Mouse (Mus musculus) liver, postnatal 0 days (tissue): ENCODE results near the gene Oas1d. TPM values are rescaled to one million over a fixed set of nuclear protein-coding genes. Genes with fewer than 3 reads are reported as not detected.
"Not testable (repeated sequence)": the region's sequence is repeated elsewhere in the genome, so short reads cannot be mapped to it uniquely, and the experiment has no call there.

Source experiments
- ATAC-seq: fragments of 200-750 bp; cut with Nextera tagmentation; 2 replicates; pipeline ENCODE4 v1.8.0; 2017; ENCODE audit warnings: mild to moderate bottlenecking, moderate library complexity
- DNase-seq: peaks from one replicate; pipeline ENCODE4 v3.0.0-alpha.2; 2016
- H3K27ac ChIP-seq: fragments of 300-500 bp; sonication (generic); 2 replicates; pipeline ENCODE4 v1.5.1; 2014; ENCODE audit warnings: antibody characterized with exemption, moderate library complexity, mild to moderate bottlenecking, low read depth
- H3K27me3 ChIP-seq: fragments of 300-500 bp; sonication (generic); 2 replicates; pipeline ENCODE4 v1.6.1; 2014; ENCODE audit warnings: low read length, control low read depth, mixed read lengths; ENCODE audit not compliant: insufficient read depth
- H3K36me3 ChIP-seq: fragments of 300-500 bp; sonication (generic); replicated peaks from 2 replicates; pipeline ENCODE4 v1.6.1; 2014; ENCODE audit warnings: mild to moderate bottlenecking, control low read depth, low read length, moderate library complexity, mixed read lengths; ENCODE audit not compliant: insufficient read depth
- H3K4me1 ChIP-seq: fragments of 300-500 bp; sonication (generic); 2 replicates; pipeline ENCODE4 v1.6.1; 2014; ENCODE audit warnings: antibody characterized with exemption, mild to moderate bottlenecking, control low read depth; ENCODE audit not compliant: insufficient read depth
- H3K4me2 ChIP-seq: fragments of 300-500 bp; sonication (generic); 2 replicates; pipeline ENCODE4 v1.6.1; 2014; ENCODE audit warnings: low read depth, mild to moderate bottlenecking, low read length, moderate library complexity, mixed read lengths
- H3K4me3 ChIP-seq: fragments of 300-500 bp; sonication (generic); 2 replicates; pipeline ENCODE4 v1.5.1; 2014; ENCODE audit warnings: low read depth, low read length
- H3K9ac ChIP-seq: fragments of 300-500 bp; sonication (generic); replicated peaks from 2 replicates; pipeline ENCODE4 v1.6.1; 2014; ENCODE audit warnings: mild to moderate bottlenecking, moderate library complexity
- H3K9me3 ChIP-seq: fragments of 300-500 bp; sonication (generic); 2 replicates; pipeline ENCODE4 v1.6.1; 2016; ENCODE audit warnings: mild to moderate bottlenecking, control low read depth, low read length, mixed read lengths
- CTCF ChIP-seq: sonication (generic); IDR thresholded peaks from 2 replicates; pipeline ENCODE4 v1.5.1; 2016; ENCODE audit warnings: antibody characterized with exemption, low read depth
- EP300 ChIP-seq: IDR thresholded peaks from 2 replicates; pipeline ENCODE4 v1.6.1; 2016; ENCODE audit warnings: antibody characterized with exemption, low read depth, mild to moderate bottlenecking
- WGBS: fragments of 180-500 bp; shearing (Covaris S2); extraction: QIAGEN DNeasy Blood & Tissue Kit; methylation state at CpG from one replicate; pipeline ENCODE4 v1.1.7; 2014; ENCODE audit not compliant: insufficient replicate concordance; 5-methylcytosine and 5-hydroxymethylcytosine counted together
- polyA plus RNA-seq: library from polyadenylated mRNA; unstranded; fragments of >200 nt; fragmentation: Nextera tagmentation; extraction: Ambion mirVana; gene quantifications from 2 replicates; pipeline ENCODE4 v1.2.1, GENCODE M21; 2015

The Oas1d gene
- polyA plus RNA-seq, 1 experiment from 2014 or later, result not detected

DNA sequence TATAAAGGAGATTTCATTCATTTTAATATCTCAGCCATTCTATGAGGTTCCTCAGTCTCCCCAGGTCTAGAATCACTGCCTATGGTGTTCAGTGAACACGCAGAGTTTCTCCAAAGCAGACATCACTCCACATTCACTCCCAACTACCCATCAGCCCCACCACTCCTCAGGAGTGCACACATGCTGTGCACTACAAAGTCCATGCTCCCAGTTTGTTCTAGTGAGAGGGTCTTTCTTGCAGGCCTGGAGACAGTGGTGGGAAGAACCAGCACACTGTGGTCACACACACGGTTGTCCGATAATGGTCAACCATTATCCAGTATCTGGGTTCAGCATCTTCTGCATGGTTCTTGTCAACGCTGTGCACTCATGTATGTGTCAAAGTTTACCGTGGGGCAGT lies 12.3 kb upstream of the Oas1d start:
- H3K27me3 ChIP-seq, result no peaks in the 10 kb centered on the region
- 88% methylated on average over 5 of the region's 5 CpGs for WGBS
- no peaks in the 10 kb centered on the region for H3K9me3 ChIP-seq
- no peak overlapping the region for H3K27ac ChIP-seq
- no peak overlapping the region for H3K9ac ChIP-seq
- DNase-seq, result no peak
- no peak overlapping the region for H3K4me2 ChIP-seq
- no peak overlapping the region for H3K4me3 ChIP-seq
- no peaks in the 10 kb centered on the region for H3K4me1 ChIP-seq
- TF ChIP-seq CTCF (no peak), EP300 (no peak)
- no peaks in the 10 kb centered on the region for H3K36me3 ChIP-seq
- no peak for ATAC-seq

DNA sequence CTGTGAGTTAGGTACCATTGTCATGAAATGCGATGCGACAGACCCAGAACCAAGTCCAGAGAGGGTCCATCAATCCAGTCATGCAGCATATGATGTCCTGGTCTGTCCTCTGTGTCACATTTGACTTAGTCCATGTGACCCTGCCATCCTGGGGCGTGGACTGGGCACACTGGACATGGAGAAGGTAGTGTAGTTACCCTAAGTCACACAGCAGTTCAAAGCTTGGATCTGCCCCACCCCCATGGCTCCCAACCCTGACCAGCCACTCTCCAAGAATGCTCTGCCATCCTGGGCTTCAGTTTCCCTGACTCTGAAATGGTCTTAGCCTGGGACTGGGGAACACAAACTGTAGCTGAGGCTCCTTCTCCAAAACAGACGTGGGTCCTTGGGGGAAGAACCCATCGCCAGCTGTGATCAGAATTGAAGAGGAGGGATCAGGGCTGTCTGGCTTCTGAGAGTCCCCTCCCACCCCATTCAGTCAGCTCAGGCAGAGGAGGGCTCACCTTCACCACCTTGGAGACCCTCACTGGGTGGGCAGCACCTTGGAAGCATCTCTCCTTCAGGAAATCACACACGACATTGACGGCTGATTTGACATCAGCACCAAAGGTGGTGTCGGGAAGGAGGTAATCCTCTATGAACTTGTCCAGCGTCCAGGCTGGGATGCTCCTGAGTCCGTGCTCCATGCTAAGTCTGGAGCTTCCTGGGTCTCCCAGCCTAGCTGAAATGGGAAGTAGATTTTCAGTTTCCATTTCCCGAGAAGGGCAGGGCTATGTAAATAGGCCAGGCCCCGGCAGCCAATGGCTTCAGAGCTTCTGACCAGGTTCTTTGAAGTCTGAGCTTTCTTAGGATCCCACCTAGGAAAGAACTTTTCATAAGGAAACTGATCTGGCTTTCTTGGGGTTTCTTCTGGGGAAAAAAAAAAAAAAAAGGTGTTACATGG lies 7.3 kb upstream of the Oas1d start, which contains the start of gene Oas1a:
Oas1a (minus strand) TSS at position 731 of the 943 bp plus-strand sequence.
- 35% methylated on average over 8 of the region's 12 CpGs for WGBS
- H3K9ac ChIP-seq, result peak within 1 kb of the TSS; percentile 53
- not testable (repeated sequence) for H3K4me1 ChIP-seq, DNase-seq, H3K9me3 ChIP-seq, H3K36me3 ChIP-seq, H3K27me3 ChIP-seq
- 0 out of 2 replicates have a peak within 1 kb of the TSS, but pooled peaks have one; percentile 29 for H3K27ac ChIP-seq
- ATAC-seq, result peak; percentile 27; the same call in 1 of the 2 replicates
- H3K4me3 ChIP-seq, result peak within 1 kb of the TSS; percentile 43
- peak within 1 kb of the TSS; percentile 61 for H3K4me2 ChIP-seq

- H3K4me1 ChIP-seq, result no peaks in the 10 kb centered on the region
- TF ChIP-seq CTCF (no peak), EP300 (no peak)
- 50% methylated on average over 7 of the region's 7 CpGs for whole genome bisulfite sequencing
- H3K4me3 ChIP-seq, result no peak overlapping the region
- no peak overlapping the region for H3K4me2 ChIP-seq
- no peaks in the 10 kb centered on the region for H3K27me3 ChIP-seq
- DNase-seq, result no peak
- H3K27ac ChIP-seq, result no peak overlapping the region
- ATAC-seq, result no peak
- H3K9ac ChIP-seq, result no peak overlapping the region
- H3K9me3 ChIP-seq, result no peaks in the 10 kb centered on the region
- H3K36me3 ChIP-seq, result no peaks in the 10 kb centered on the region
Measured at GRCm38 (mm10) chr5:120908196-120908920, 6.0 kb upstream of the Oas1d start.

- H3K4me3 ChIP-seq, H3K36me3 ChIP-seq, H3K4me1 ChIP-seq, H3K4me2 ChIP-seq, H3K27me3 ChIP-seq, DNase-seq, ATAC-seq, H3K9me3 ChIP-seq, H3K9ac ChIP-seq, H3K27ac ChIP-seq: not testable (repeated sequence)
- WGBS, result 48% methylated on average over 2 of the region's 2 CpGs
Measured at GRCm38 (mm10) chr5:120919156-120919935, 5.0 kb downstream of the Oas1d start.

GRCm38 (mm10) chr5:120920296-120920695 lies 6.0 kb downstream of the Oas1d start:
- Histone ChIP-seq H3K27me3 (no peaks in the 10 kb centered on the region), H3K9me3 (no peaks in the 10 kb centered on the region), H3K4me2 (no peak overlapping the region), H3K36me3 (no peaks in the 10 kb centered on the region), H3K9ac (no peak overlapping the region), H3K4me1 (no peaks in the 10 kb centered on the region), H3K4me3 (no peak overlapping the region), H3K27ac (no peak overlapping the region)
- TF ChIP-seq CTCF (no peak), EP300 (no peak)
- no peak for DNase-seq
- 55% methylated on average over 3 of the region's 3 CpGs for WGBS
- no peak for ATAC-seq

GRCm38 (mm10) chr5:120923969-120924368 lies 9.6 kb downstream of the Oas1d start:
- Histone ChIP-seq H3K4me2 (no peak overlapping the region), H3K27ac (no peak overlapping the region)
- WGBS, result 57% methylated on average over 4 of the region's 4 CpGs

GRCm38 (mm10) chr5:120924520-120924919 lies 10.2 kb downstream of the Oas1d start:
- not testable (repeated sequence) for H3K9me3 ChIP-seq, DNase-seq, H3K27ac ChIP-seq, H3K4me3 ChIP-seq, ATAC-seq, H3K9ac ChIP-seq, H3K4me1 ChIP-seq, H3K27me3 ChIP-seq, H3K4me2 ChIP-seq, H3K36me3 ChIP-seq
- 82% methylated on average over 4 of the region's 4 CpGs for WGBS

More at GRCm38 (mm10) chr5:120923969-120924368, 9.6 kb downstream of the Oas1d start:
- TF ChIP-seq CTCF (no peak), EP300 (no peak)
- Histone ChIP-seq H3K4me1 (no peaks in the 10 kb centered on the region), H3K4me3 (no peak overlapping the region), H3K36me3 (no peaks in the 10 kb centered on the region), H3K27me3 (no peaks in the 10 kb centered on the region), H3K9ac (no peak overlapping the region), H3K9me3 (no peaks in the 10 kb centered on the region)
- DNase-seq, result no peak
- no peak for ATAC-seq

GRCm38 (mm10) chr5:120926311-120926710 lies 12.0 kb downstream of the Oas1d start:
- H3K9me3 ChIP-seq, H3K36me3 ChIP-seq, H3K4me2 ChIP-seq, H3K27ac ChIP-seq, H3K4me3 ChIP-seq, H3K9ac ChIP-seq, DNase-seq, H3K4me1 ChIP-seq, ATAC-seq, H3K27me3 ChIP-seq: not testable (repeated sequence)
- WGBS, result 44% methylated on average over 2 of the region's 2 CpGs
